Mouse (Mus musculus) forebrain, embryonic 15.5 days (tissue): ENCODE data around the gene Thy1. TPM values are rescaled to one million over a fixed set of nuclear protein-coding genes. Genes with fewer than 3 reads are reported as not detected.
A peak's percentile ranks its signal among the peaks of the same experiment; 100 is the strongest.

Source experiments
- ATAC-seq: fragments of 200-750 bp; cut with Nextera tagmentation; replicated peaks from 2 replicates; pipeline ENCODE4 v1.8.0; 2017; ENCODE audit warnings: mild to moderate bottlenecking, moderate TSS enrichment, moderate library complexity
- H3K27ac ChIP-seq: fragments of 300-500 bp; sonication (generic); replicated peaks from 2 replicates; pipeline ENCODE4 v1.5.1; 2015; ENCODE audit warnings: mild to moderate bottlenecking, inconsistent platforms
- H3K27me3 ChIP-seq: fragments of 300-500 bp; sonication (generic); 2 replicates; pipeline ENCODE4 v1.6.1; 2015; ENCODE audit warnings: inconsistent platforms
- H3K36me3 ChIP-seq: fragments of 300-500 bp; sonication (generic); 2 replicates; pipeline ENCODE4 v1.6.1; 2015; ENCODE audit warnings: mild to moderate bottlenecking, inconsistent platforms
- H3K4me1 ChIP-seq: fragments of 300-500 bp; sonication (generic); 2 replicates; pipeline ENCODE4 v1.6.1; 2015; ENCODE audit warnings: inconsistent platforms
- H3K4me2 ChIP-seq: fragments of 300-500 bp; sonication (generic); replicated peaks from 2 replicates; pipeline ENCODE4 v1.6.1; 2015; ENCODE audit warnings: mild to moderate bottlenecking, inconsistent platforms
- H3K4me3 ChIP-seq: fragments of 300-500 bp; sonication (generic); 2 replicates; pipeline ENCODE4 v1.5.1; 2015; ENCODE audit warnings: mild to moderate bottlenecking, inconsistent platforms
- H3K9ac ChIP-seq: fragments of 300-500 bp; sonication (generic); replicated peaks from 2 replicates; pipeline ENCODE4 v1.6.1; 2015; ENCODE audit warnings: mild to moderate bottlenecking, inconsistent platforms
- H3K9me3 ChIP-seq: fragments of 300-500 bp; sonication (generic); 2 replicates; pipeline ENCODE4 v1.6.1; 2016; ENCODE audit warnings: inconsistent platforms
- WGBS: fragments of 180-500 bp; shearing (Covaris S2); methylation state at CpG from one replicate; pipeline ENCODE4 v1.1.7; 2015; ENCODE audit warnings: mixed read lengths; 5-methylcytosine and 5-hydroxymethylcytosine counted together
- polyA plus RNA-seq: library from polyadenylated mRNA; unstranded; fragments of >200 nt; fragmentation: Nextera tagmentation; extraction: Ambion mirVana; gene quantifications from 2 replicates; pipeline ENCODE4 v1.2.1, GENCODE M21; 2015

The Thy1 gene
- polyA plus RNA-seq, 1 experiment from 2014 or later: 3.7 TPM

- Histone ChIP-seq H3K9ac (no peak overlapping the region), H3K27ac (peak overlapping the region; percentile 53), H3K36me3 (no peaks in the 10 kb centered on the region), H3K4me3 (no peak overlapping the region), H3K4me1 (peaks cover 17% of the 10 kb centered on the region), H3K9me3 (no peaks in the 10 kb centered on the region), H3K27me3 (no peaks in the 10 kb centered on the region), H3K4me2 (0 out of 2 replicates have a peak overlapping the region, but pooled peaks have one; percentile 5)
- WGBS: 9% methylated on average over 11 of the region's 11 CpGs
- ATAC-seq: peak; percentile 39; the same call in 1 of the 2 replicates
These were observed 28.9 kb downstream of the Thy1 start for GRCm38 (mm10) chr9:44071914-44072598.

DNA sequence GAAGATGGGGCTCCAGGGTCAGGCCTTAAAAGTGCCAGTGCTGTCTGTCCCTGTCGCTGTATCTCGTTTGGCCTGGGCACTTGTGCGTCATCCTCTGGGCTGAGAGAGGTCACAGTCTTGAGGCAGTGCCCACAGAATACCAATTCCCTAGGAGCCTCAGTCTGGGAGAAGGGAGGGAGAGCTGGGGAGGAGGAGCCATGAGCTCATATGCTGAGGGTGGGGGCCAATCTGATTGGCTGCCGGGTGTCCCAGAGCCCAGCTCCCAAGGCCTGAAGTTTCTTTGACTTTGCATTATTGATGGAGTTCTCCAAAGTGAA, 29.4 kb downstream of the Thy1 start:
- Histone ChIP-seq H3K9me3 (no peaks in the 10 kb centered on the region), H3K27ac (peak overlapping the region; percentile 53; the same call in 1 of the 2 replicates), H3K4me1 (peaks cover 13% of the 10 kb centered on the region), H3K4me3 (no peak overlapping the region), H3K27me3 (no peaks in the 10 kb centered on the region), H3K4me2 (no peak overlapping the region), H3K9ac (no peak overlapping the region), H3K36me3 (no peaks in the 10 kb centered on the region)
- peak; percentile 47; the same call in 1 of the 2 replicates for ATAC-seq
- 21% methylated on average over 4 of the region's 4 CpGs for WGBS

DNA sequence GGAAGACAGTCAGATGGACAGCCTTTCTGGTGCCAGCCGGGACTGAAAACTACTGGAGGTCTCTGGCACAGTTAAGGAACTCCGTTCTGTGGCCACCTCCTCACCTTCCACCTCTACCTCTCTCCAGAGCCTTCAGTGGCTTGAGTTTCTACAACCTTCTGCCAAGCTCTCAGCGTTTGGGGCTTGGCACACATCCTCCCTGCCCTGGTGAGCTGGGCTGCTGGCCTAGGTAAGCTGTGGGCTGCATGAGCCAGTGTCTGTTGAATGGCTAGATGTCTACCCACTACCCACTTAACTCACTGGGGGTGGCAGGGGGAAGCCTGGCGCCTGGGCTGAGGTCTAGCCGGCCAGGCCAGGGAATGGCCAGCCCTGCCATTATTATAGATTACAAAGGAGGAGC, 29.9 kb downstream of the Thy1 start:
- peaks cover 13% of the 10 kb centered on the region for H3K4me1 ChIP-seq
- H3K27ac ChIP-seq: no peak overlapping the region
- WGBS: 39% methylated on average over 5 of the region's 5 CpGs
- H3K9me3 ChIP-seq: no peaks in the 10 kb centered on the region
- no peaks in the 10 kb centered on the region for H3K36me3 ChIP-seq
- no peak for ATAC-seq
- no peaks in the 10 kb centered on the region for H3K27me3 ChIP-seq
- no peak overlapping the region for H3K9ac ChIP-seq
- H3K4me3 ChIP-seq: no peak overlapping the region
- no peak overlapping the region for H3K4me2 ChIP-seq

DNA sequence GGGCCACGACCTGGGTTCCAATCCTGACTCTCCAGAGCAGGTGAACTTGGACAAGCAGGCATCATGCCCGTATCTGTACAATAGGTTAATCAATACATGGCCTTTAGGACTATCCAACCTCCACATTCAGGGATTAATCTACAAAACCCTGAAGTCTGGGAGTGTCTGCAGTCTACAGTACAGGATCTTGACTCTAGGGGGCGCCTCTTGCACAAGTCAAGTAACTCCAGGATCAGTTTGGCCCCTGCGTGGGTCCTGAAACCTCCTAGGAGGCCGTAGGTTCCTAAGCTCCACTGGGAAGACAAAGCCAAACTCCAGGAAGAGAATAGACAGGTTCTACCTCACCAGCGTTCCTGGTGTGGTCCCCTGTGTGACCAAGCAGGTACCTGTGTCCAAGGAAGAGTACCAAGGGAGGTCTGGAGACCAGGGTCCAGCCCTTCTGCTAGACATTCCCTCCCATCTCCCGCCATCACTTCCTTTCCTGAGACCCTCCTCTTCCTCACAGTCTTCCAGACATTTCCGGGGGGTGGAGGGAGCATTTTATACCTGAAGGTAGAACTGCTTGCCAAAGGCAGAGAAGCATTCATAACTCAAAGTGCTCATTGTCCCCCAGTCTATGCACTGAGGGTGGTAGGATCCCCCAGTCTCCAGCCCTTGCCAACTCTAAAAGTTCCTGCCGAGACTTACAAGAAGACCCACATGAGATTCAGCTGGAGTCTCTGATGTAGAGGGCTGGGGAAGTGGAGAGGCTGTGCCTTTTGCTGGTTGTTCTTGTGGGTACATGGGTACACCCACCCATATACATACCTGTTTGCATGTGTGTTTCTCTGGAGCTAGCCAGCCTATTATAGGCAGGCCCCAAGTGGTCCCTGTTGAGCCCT, 31.5 kb downstream of the Thy1 start:
- Histone ChIP-seq H3K4me2 (no peak overlapping the region), H3K9me3 (no peaks in the 10 kb centered on the region), H3K4me3 (no peak overlapping the region), H3K36me3 (no peaks in the 10 kb centered on the region), H3K9ac (no peak overlapping the region), H3K4me1 (peaks cover 23% of the 10 kb centered on the region), H3K27me3 (no peaks in the 10 kb centered on the region), H3K27ac (no peak overlapping the region)
- 62% methylated on average over 9 of the region's 9 CpGs for WGBS
- ATAC-seq: no peak

DNA sequence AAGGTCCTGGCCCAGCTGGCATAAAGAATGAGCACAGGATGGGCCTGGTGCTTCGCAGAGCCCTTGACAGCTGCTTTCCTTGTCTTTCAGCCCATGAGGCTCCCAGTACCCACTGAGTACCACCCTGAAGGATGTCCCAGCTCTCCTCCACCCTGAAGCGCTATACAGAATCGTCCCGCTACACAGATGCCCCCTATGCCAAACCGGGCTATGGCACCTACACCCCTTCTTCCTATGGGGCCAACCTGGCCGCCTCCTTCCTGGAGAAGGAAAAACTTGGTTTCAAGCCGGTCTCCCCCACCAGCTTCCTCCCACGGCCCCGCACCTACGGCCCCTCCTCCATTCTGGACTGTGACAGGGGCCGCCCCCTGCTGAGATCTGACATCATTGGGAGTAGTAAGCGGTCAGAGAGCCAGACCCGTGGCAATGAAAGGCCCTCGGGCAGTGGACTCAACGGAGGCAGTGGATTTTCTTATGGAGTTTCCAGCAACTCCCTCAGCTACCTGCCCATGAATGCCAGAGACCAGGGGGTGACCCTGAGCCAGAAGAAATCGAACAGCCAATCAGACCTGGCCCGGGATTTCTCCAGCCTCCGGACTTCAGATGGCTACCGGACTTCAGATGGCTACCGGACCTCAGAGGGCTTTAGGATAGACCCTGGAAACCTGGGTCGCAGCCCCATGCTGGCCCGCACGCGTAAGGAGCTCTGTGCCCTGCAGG, 32.3 kb downstream of the Thy1 start:
- no peak overlapping the region for H3K27ac ChIP-seq
- no peak overlapping the region for H3K4me2 ChIP-seq
- H3K4me1 ChIP-seq: peaks cover 23% of the 10 kb centered on the region
- H3K9ac ChIP-seq: no peak overlapping the region
- ATAC-seq: no peak
- H3K36me3 ChIP-seq: no peaks in the 10 kb centered on the region
- H3K4me3 ChIP-seq: no peak overlapping the region
- no peaks in the 10 kb centered on the region for H3K27me3 ChIP-seq
- no peaks in the 10 kb centered on the region for H3K9me3 ChIP-seq
- 76% methylated on average over 24 of the region's 24 CpGs for WGBS

GRCm38 (mm10) chr9:44075996-44076763, 33.0 kb downstream of the Thy1 start:
- Histone ChIP-seq H3K9me3 (no peaks in the 10 kb centered on the region), H3K9ac (no peak overlapping the region), H3K27ac (no peak overlapping the region), H3K27me3 (no peaks in the 10 kb centered on the region), H3K4me1 (peaks cover 28% of the 10 kb centered on the region), H3K4me3 (no peak overlapping the region), H3K36me3 (no peaks in the 10 kb centered on the region), H3K4me2 (no peak overlapping the region)
- 67% methylated on average over 16 of the region's 16 CpGs for WGBS
- ATAC-seq: no peak

GRCm38 (mm10) chr9:44076764-44077120, 33.6 kb downstream of the Thy1 start:
- no peaks in the 10 kb centered on the region for H3K9me3 ChIP-seq
- WGBS: 11% methylated on average over 5 of the region's 5 CpGs
- no peak overlapping the region for H3K27ac ChIP-seq
- H3K27me3 ChIP-seq: no peaks in the 10 kb centered on the region
- peaks cover 27% of the 10 kb centered on the region for H3K4me1 ChIP-seq
- no peak overlapping the region for H3K9ac ChIP-seq
- no peaks in the 10 kb centered on the region for H3K36me3 ChIP-seq
- H3K4me2 ChIP-seq: no peak overlapping the region
- no peak overlapping the region for H3K4me3 ChIP-seq
- ATAC-seq: no peak

DNA sequence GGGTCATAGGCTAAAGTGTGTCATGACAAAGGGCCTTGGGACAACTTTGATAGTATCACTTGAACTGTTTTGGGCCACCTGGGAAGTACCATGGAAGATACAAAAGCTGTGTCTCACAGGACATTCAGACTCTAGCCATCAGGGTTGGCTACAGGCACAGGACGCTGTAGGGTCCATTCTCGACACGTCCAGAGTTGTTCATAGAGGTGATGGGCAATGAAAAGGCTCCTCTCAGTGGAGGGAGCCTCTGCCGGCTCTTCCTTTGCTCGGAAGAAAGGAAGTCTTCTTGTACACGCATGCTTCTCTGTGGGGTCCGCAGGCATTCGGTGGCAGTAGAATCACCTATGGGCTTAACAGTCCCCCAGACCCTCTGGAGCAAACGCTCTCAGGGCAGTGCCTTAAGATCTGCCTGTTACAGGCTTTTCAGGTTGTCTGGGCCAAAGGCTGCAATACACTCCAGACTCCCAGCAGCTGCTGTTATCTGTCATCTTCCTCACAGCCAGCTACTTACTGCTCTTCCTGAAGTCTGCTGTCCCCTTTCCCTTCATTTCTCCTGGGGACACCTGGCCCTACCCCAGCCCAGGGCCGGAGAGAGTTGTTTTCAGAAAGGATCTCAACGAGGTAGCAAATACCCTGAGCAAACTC, 34.2 kb downstream of the Thy1 start:
- H3K9me3 ChIP-seq: no peaks in the 10 kb centered on the region
- ATAC-seq: no peak
- H3K4me3 ChIP-seq: no peak overlapping the region
- no peak overlapping the region for H3K9ac ChIP-seq
- WGBS: 87% methylated on average over 11 of the region's 11 CpGs
- no peak overlapping the region for H3K27ac ChIP-seq
- no peaks in the 10 kb centered on the region for H3K36me3 ChIP-seq
- H3K27me3 ChIP-seq: no peaks in the 10 kb centered on the region
- no peak overlapping the region for H3K4me2 ChIP-seq
- peaks cover 20% of the 10 kb centered on the region for H3K4me1 ChIP-seq

GRCm38 (mm10) chr9:44078136-44078797, 35.1 kb downstream of the Thy1 start:
- Histone ChIP-seq H3K4me3 (no peak overlapping the region), H3K4me1 (peaks cover 18% of the 10 kb centered on the region), H3K9me3 (no peaks in the 10 kb centered on the region), H3K27me3 (peaks cover 4% of the 10 kb centered on the region; the same call in 1 of the 2 replicates), H3K9ac (no peak overlapping the region), H3K27ac (no peak overlapping the region), H3K36me3 (no peaks in the 10 kb centered on the region), H3K4me2 (no peak overlapping the region)
- ATAC-seq: no peak
- WGBS: 81% methylated on average over 10 of the region's 10 CpGs

- ATAC-seq: peak; percentile 73
- H3K4me2 ChIP-seq: no peak overlapping the region
- peaks cover 7% of the 10 kb centered on the region; the same call in 1 of the 2 replicates for H3K27me3 ChIP-seq
- peaks cover 27% of the 10 kb centered on the region for H3K4me1 ChIP-seq
- H3K36me3 ChIP-seq: no peaks in the 10 kb centered on the region
- no peaks in the 10 kb centered on the region for H3K9me3 ChIP-seq
- WGBS: 20% methylated on average over 16 of the region's 16 CpGs
- H3K9ac ChIP-seq: no peak overlapping the region
- no peak overlapping the region for H3K27ac ChIP-seq
- H3K4me3 ChIP-seq: no peak overlapping the region
These were observed 36.0 kb downstream of the Thy1 start for GRCm38 (mm10) chr9:44078955-44079756.
